Mouse (Mus musculus) heart, postnatal 10 days (tissue): Measurements from ENCODE around the gene Pnrc2. TPM values are rescaled to one million over a fixed set of nuclear protein-coding genes. Genes with fewer than 3 reads are reported as not detected.
A peak's percentile ranks its signal among the peaks of the same experiment; 100 is the strongest.

ENCODE experiments used
- DNase-seq, 2 experiments: peaks; one replicate each; pipeline ENCODE4 v3.0.0; 2021
- intact Hi-C: fragments of 180-260 bp; cut with DNase I; formaldehyde crosslinking; loops from one replicate; pipeline ENCODE4 v1.15.1; 2025
- total RNA-seq, 2 experiments: library from RNA; stranded (reverse); gene quantifications; 2 replicates each; pipeline ENCODE4 v1.2.3; 2021

The Pnrc2 gene
- 100 to 1,000 TPM in 1 of 2 experiments, 10 to 100 TPM in 1; 99.4 to 105 TPM for total RNA-seq

GRCm38 (mm10) chr4:135873526-135874202, at the start of gene Pnrc2:
Gene Pnrc2 (minus strand): TSS chr4:135873850.
- intact Hi-C loops = loop anchor here (1.0 kb wide), 1 partner anchor 17 kb away; no protein-coding TSS in a partner anchor
- DNase-seq = peak; percentile 93 to 94

- no peak for DNase-seq
- intact Hi-C loops = loop anchor here (5.0 kb wide), 1 partner anchor 120 kb away; no protein-coding TSS in a partner anchor
Measured at GRCm38 (mm10) chr4:135922190-135922589, 48.5 kb upstream of the Pnrc2 start.

- DNase-seq = peak; percentile 47 to 55
- intact Hi-C loops = loop anchor here (2.0 to 5.0 kb wide), 2 partner anchors 31 to 119 kb away; no protein-coding TSS in a partner anchor
Measured at GRCm38 (mm10) chr4:135921257-135922120, 47.8 kb upstream of the Pnrc2 start.

- intact Hi-C loops = loop anchor here (2.0 to 5.0 kb wide), 2 partner anchors 30 to 118 kb away; no protein-coding TSS in a partner anchor
- peak; percentile 97 to 98 for DNase-seq
Measured at GRCm38 (mm10) chr4:135920304-135921241, 46.9 kb upstream of the Pnrc2 start, which contains the start of gene Fuca1. Gene Fuca1 (plus strand): TSS chr4:135920735.

DNA sequence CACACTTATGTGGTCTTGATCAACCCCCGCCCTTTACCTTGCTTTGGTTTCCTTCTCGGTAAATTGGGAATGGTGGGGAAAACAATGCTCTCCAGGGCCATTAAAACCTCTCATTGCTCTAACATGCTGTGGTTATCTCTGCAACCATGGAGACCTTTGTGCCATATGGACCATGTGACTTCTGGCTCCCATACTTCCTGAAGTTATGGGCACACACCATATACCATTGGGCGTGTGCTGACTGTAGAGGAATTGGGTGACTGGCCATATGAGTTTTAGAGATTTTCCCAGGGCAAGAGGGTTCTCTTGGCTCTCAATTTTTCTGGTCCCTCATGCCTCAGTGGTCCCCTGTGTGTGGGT, 45.6 kb upstream of the Pnrc2 start:
- intact Hi-C loops = no loop called here
- no peak for DNase-seq

- intact Hi-C loops = no loop called here
- DNase-seq = peak in 1 of 2 experiments; percentile 17
Measured at GRCm38 (mm10) chr4:135918635-135919279, 45.1 kb upstream of the Pnrc2 start.

DNA sequence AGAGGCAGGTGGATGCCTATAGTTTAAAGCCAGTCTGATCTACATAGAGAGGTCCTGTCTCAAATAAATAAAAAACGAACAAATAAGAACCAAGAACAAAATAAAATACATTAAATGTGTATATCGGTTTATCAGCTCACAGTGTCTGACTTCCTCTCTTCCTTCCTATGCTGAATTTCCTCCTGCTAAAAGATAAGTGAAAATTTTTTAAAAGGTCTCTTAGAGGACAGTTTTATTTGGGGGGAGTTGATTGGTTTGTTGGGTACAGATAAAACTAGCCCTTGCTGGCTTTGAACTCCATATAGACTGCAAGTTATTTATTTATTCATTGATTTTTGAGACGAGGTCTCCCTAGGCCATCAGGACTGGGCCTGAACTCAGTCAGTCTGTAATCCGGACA, 39.8 kb upstream of the Pnrc2 start:
- DNase-seq = no peak
- intact Hi-C loops = no loop called here

GRCm38 (mm10) chr4:135912835-135913234, 39.2 kb upstream of the Pnrc2 start:
- intact Hi-C loops = no loop called here
- DNase-seq = no peak

- DNase-seq = no peak
- intact Hi-C loops = no loop called here
Measured at GRCm38 (mm10) chr4:135912164-135912563, 38.5 kb upstream of the Pnrc2 start.

GRCm38 (mm10) chr4:135911531-135911930, 37.9 kb upstream of the Pnrc2 start:
- intact Hi-C loops = no loop called here
- no peak for DNase-seq

DNA sequence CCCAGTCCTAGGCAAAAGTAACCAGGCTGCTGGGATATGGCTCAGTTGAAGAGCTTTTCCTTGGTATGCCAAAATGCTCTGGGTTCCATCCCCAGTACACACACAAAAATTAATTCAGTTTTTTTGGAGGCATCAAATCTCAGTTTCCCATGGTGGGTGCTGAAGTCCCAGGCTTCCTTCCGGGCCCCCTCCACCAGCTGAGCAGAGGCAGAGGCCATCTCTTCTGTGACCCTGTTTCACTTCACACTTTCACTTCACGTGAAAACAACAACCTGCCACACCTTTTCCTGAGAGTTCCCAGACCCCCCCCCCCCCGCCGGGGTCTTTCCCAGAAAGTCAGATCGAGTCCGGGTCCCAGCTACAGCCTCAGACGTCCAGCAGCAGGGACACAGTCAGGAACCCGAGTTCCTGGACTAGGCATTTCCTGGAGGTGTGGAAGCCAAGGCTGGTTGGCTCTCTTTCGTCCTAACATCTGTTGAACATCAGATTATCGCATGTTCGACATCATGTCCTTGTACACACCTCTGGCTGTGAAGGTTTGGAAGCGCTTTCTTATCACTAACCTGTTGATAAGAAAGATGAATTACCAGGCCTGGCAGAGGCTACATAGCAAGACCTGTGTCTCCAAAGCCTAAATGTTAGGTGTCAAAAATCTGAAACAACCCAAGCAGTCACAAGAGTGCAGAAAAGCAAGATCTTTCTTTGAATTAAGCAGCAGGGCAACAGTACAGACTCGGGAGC, 35.8 kb upstream of the Pnrc2 start:
- intact Hi-C loops = no loop called here
- DNase-seq = no peak

DNA sequence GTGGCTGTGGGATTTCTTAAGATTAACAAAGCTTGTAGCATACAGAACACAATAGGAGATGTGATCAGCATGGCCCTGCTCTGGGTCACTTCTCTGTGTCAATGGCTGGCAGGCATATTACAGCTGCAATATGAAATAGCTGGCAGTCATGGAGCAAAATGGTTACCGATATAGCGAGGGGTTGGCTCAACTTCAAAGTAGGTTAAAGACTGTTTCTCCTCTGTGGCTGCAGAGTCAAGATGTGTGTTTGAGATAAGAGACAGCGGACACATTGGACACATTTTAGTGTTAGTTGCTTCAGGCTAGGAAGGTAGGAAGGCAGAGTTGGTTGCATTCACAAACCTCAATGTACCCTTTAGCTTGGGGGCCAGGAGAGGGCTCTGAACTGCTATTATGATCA, 33.0 kb upstream of the Pnrc2 start:
- intact Hi-C loops = no loop called here

DNA sequence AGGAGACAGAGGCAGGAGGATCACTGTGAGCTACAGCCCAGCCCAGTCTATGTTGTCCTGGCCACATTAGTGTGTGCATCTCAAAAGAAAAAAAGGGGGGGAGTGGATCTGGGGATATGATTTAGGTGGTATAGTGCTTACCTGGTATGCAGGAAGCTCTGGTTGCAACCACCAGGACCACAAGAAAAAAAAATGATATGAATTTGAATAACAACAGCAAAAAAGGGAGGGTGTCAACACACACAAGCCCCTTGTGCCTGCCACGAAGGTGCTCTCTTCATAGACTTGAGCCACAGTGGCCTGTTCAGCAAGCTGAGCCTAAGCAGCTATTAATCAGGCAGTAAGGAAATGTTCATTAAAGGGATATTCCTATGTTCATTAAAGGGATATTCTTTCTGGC, 31.2 kb upstream of the Pnrc2 start:
- no peak for DNase-seq
- intact Hi-C loops = no loop called here

More for the DNA sequence above, 33.0 kb upstream of the Pnrc2 start:
- no peak for DNase-seq

- intact Hi-C loops = no loop called here
- no peak for DNase-seq
Measured at GRCm38 (mm10) chr4:135902606-135903242, 29.1 kb upstream of the Pnrc2 start.

DNA sequence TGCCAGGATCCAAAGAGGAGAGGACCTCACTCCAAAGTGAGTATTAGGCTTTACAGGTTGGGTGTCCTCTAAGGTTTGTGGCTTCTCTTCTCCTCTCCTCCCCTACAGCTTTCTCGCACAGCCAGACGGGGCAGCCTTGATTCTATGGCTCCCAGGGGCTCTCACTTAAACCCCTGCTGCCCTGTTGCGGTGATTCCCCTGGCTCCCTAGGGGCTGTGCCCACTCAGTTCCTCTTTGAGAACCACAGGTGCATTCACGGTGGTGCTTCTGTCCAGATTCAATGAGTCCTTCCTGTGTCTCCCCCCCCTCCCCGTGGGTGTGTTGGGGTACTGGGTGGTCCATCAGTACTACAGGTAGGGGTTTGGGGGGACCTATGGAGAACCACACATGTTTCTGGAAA, 26.4 kb upstream of the Pnrc2 start:
- no peak for DNase-seq
- intact Hi-C loops = no loop called here

DNA sequence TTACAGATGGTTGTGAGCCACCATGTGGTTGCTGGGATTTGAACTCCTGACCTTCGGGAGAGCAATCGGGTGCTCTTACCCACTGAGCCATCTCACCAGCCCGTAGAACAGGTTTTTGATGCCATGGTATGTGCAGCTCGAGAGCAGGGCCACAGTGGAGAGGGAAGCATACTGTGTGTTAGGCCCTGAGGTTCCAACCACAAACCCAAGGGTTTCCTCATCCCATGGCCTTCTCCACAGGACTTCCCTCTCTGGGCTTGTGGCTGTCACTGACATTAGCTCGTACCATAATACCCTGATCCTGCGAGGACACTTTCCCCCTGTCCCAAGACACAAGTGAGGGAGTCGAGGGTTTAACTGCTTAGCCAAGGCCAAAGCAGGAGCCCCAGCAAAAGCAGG, 25.4 kb upstream of the Pnrc2 start:
- DNase-seq = no peak
- intact Hi-C loops = no loop called here

DNA sequence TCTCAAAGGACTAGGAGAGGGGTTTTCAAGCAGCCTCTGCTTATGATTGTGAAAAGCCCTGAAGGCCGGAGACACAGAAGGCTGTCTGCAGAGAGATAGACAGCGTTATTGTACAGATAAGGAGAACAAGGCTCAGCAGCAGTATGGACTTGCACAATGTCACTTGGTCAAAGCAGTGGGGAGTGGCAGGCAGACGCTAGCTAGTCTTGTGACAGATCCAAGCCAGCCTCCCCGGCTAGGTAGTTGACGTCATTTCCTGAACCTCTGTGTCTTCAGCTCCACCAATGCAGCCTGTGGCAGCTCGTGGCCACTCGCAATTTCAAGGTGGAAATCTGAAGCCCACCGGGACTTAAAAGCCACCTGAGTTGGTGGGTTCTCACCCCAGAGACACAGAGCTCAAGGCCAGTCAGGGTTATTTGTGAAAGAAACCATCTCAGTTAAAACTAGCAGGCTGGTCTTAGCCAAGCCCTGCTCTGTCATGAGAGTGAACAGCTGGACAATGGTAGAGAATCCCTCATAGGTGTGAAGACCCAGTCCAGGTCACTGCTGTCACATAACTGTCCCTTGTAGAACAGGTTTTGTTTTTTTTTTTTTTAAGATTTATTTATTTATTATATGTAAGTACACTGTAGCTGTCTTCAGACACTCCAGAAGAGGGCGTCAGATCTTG, 24.9 kb upstream of the Pnrc2 start:
- intact Hi-C loops = no loop called here
- DNase-seq = peak; percentile 43 to 48

DNA sequence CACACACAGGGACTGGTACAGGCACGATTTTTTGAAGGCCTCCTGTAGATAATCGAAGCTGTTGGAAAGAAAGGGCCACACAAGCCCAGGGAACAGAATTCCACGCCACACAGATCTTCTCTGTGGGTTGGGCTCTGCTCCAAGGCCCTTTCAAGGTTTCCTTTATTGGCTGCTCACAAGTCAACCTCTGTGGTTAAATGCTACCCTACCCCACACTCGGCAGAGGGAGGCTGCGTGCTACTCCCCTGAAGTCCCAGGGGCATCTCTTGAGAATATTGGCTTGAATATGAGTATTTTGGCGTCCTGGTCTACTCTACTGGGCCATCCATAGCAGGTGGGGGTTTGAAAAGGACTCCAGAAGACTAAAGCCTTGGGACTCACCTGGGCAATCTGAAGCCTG, 22.5 kb upstream of the Pnrc2 start:
- intact Hi-C loops = no loop called here
- no peak for DNase-seq
